Mouse (Mus musculus): ENCODE measurements at regions not wholly inside any gene's neighbourhood (a gene's known extent, or its start where the extent isn't known, plus 50 kb on each side); places are given as distances from the start of the nearest gene placed in this dataset.

DNA sequence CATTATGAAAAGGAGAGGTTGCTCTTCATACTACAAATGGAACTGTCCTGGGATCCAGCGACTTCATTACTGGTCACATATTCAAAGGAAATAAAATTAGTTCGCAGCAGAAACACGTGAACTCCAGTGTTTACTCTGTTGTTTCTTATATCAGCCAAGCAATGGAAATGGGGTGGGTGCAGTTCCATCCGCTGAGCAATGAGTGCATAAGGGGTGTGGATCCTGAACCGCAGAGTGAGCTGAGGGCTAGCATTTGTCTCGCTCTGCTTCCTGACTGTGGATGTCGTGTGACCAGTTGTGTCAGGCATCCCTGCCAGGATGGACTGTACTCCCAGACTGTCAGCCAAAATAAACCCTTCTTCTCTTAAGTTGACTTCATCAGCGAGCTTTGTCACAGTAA is 80.0 kb upstream of the Smad1 start:
- WGBS: 94% methylated on average over 8 of the region's 8 CpGs
- H3K4me1 ChIP-seq (ENCODE audit: control insufficient read depth, insufficient read depth, low read length): no peaks in the 10 kb centered on the region
- no peaks in the 10 kb centered on the region for H3K9me3 ChIP-seq (ENCODE audit: control insufficient read depth, low read length)
- H3K4me3 ChIP-seq (ENCODE audit: low read length): no peak overlapping the region
- ATAC-seq (ENCODE audit: low FRiP score, low TSS enrichment): no peak
- H3K9ac ChIP-seq (ENCODE audit: low read depth, low read length): no peak overlapping the region
- H3K36me3 ChIP-seq (ENCODE audit: control insufficient read depth, insufficient read depth, low read length): no peaks in the 10 kb centered on the region
- H3K4me2 ChIP-seq (replicated peaks; ENCODE audit: low read depth, low read length): no peak overlapping the region
- no peaks in the 10 kb centered on the region for H3K27me3 ChIP-seq (ENCODE audit: control insufficient read depth, insufficient read depth, low read length)
- no peak overlapping the region for H3K27ac ChIP-seq (ENCODE audit: low read depth, low read length)

DNA sequence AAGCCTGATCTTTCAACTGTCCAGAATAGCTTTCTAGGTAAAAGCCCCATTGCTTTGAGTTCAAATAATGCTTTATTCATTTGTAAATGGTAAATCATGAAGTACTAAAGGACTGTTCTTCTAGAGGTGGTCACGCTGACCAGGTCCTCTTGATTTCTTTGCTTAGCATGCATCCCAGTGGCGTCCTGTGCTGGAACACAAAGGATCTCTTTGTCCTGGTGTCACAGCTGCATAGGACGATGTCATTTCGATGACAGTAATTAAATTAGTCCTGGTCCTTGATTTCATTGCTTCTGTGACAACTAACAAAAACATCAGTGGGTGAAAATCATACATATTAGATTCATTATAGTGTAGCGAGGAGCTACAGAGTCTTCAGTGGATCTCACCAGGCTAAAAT is 76.7 kb upstream of the Smad1 start:
- 80% methylated on average over 5 of the region's 5 CpGs for WGBS
- H3K27me3 ChIP-seq (ENCODE audit: control insufficient read depth, insufficient read depth, low read length): no peaks in the 10 kb centered on the region
- H3K9ac ChIP-seq (ENCODE audit: low read depth, low read length): no peak overlapping the region
- no peak overlapping the region for H3K27ac ChIP-seq (ENCODE audit: low read depth, low read length)
- no peaks in the 10 kb centered on the region for H3K4me1 ChIP-seq (ENCODE audit: control insufficient read depth, insufficient read depth, low read length)
- no peak overlapping the region for H3K4me2 ChIP-seq (replicated peaks; ENCODE audit: low read depth, low read length)
- no peaks in the 10 kb centered on the region for H3K9me3 ChIP-seq (ENCODE audit: control insufficient read depth, low read length)
- H3K36me3 ChIP-seq (ENCODE audit: control insufficient read depth, insufficient read depth, low read length): no peaks in the 10 kb centered on the region
- no peak overlapping the region for H3K4me3 ChIP-seq (ENCODE audit: low read length)
- ATAC-seq (ENCODE audit: low FRiP score, low TSS enrichment): no peak

DNA sequence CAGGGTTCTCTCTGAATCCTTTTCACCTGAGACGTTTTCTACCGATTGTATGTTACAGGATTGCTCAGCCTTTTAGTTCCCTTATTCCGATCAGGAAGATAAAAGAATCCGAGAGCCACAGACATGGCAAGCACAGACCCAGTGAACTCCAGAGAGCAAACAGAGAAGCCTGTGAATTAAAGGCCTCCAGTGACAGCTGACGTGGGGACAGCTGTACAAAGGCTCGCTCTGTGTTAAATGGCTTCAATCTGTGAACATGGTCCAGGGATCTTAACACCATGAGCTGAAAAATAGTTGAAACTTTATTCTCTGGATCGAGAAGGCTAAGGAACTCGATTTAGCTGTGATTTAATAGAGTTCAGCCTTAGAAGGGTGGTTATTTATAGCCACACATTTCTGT is 75.4 kb upstream of the Smad1 start:
- Histone ChIP-seq H3K4me2 (replicated peaks; ENCODE audit: low read depth, low read length) (no peak overlapping the region), H3K27me3 (ENCODE audit: control insufficient read depth, insufficient read depth, low read length) (no peaks in the 10 kb centered on the region), H3K27ac (ENCODE audit: low read depth, low read length) (no peak overlapping the region), H3K9ac (ENCODE audit: low read depth, low read length) (no peak overlapping the region), H3K36me3 (ENCODE audit: control insufficient read depth, insufficient read depth, low read length) (no peaks in the 10 kb centered on the region), H3K4me1 (ENCODE audit: control insufficient read depth, insufficient read depth, low read length) (no peaks in the 10 kb centered on the region), H3K9me3 (ENCODE audit: control insufficient read depth, low read length) (no peaks in the 10 kb centered on the region), H3K4me3 (ENCODE audit: low read length) (no peak overlapping the region)
- WGBS: 74% methylated on average over 8 of the region's 8 CpGs
- no peak for ATAC-seq (ENCODE audit: low FRiP score, low TSS enrichment)

DNA sequence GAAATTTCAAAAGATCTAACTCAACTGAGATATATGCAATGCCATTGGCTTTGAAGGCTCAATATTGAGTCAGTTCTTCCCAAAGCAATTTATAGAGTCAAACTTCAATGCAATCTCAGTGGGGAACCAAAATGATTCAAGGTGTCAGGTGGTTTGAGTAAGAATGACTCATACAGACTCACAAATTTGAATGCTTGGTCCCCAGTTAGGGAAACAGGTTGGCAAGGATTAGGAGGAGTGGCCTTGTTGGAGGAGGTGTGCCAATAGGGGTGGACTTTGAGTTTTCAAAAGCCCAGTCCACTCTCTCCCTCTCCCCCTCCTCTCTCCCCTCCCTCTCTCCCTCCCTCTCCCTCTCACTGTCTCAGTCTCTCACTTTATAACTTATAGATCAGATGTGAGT is 52.8 kb upstream of the Smad1 start:
- H3K36me3 ChIP-seq (ENCODE audit: control insufficient read depth, insufficient read depth, low read length): no peaks in the 10 kb centered on the region
- H3K9me3 ChIP-seq (ENCODE audit: control insufficient read depth, low read length): no peaks in the 10 kb centered on the region
- no peak for ATAC-seq (ENCODE audit: low FRiP score, low TSS enrichment)
- H3K27me3 ChIP-seq (ENCODE audit: control insufficient read depth, insufficient read depth, low read length): no peaks in the 10 kb centered on the region
- no peaks in the 10 kb centered on the region for H3K4me1 ChIP-seq (ENCODE audit: control insufficient read depth, insufficient read depth, low read length)
- H3K9ac ChIP-seq (ENCODE audit: low read depth, low read length): no peak overlapping the region
- no peak overlapping the region for H3K4me3 ChIP-seq (ENCODE audit: low read length)
- H3K27ac ChIP-seq (ENCODE audit: low read depth, low read length): no peak overlapping the region
- H3K4me2 ChIP-seq (replicated peaks; ENCODE audit: low read depth, low read length): no peak overlapping the region

DNA sequence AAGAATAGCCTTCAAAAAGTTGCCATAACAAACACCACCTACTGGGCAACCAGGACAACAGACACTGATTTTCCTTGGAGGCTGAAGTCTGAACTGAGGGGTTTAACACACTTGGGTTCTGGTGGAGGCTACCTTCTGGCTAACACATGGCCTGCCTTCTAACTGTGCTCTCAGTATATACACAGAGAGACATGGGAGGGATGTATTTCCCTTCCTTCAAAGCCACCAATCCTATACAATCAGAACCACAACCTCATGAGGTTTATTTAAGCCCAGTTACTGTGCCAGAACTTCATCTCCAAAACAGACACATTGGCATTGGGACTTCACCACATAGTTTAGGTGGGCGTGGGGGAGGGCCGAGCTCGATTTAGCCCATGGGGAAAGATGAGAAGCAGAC is 50.1 kb upstream of the Smad1 start:
- Histone ChIP-seq H3K4me2 (replicated peaks; ENCODE audit: low read depth, low read length) (no peak overlapping the region), H3K4me1 (ENCODE audit: control insufficient read depth, insufficient read depth, low read length) (no peaks in the 10 kb centered on the region), H3K27me3 (ENCODE audit: control insufficient read depth, insufficient read depth, low read length) (no peaks in the 10 kb centered on the region), H3K27ac (ENCODE audit: low read depth, low read length) (no peak overlapping the region), H3K9me3 (ENCODE audit: control insufficient read depth, low read length) (no peaks in the 10 kb centered on the region), H3K9ac (ENCODE audit: low read depth, low read length) (no peak overlapping the region), H3K36me3 (ENCODE audit: control insufficient read depth, insufficient read depth, low read length) (no peaks in the 10 kb centered on the region), H3K4me3 (ENCODE audit: low read length) (no peak overlapping the region)
- ATAC-seq (ENCODE audit: low FRiP score, low TSS enrichment): no peak
- WGBS: 62% methylated on average over 3 of the region's 3 CpGs
